Mouse (Mus musculus) adrenal gland, postnatal 0 days (tissue): ENCODE results near the gene Olfr1277. TPM values are rescaled to one million over a fixed set of nuclear protein-coding genes. Genes with fewer than 3 reads are reported as not detected.

Experiments
- polyA plus RNA-seq: library from polyadenylated mRNA; unstranded; fragments of >200 nt; fragmentation: Nextera tagmentation; extraction: Ambion mirVana; gene quantifications from 2 replicates; pipeline ENCODE4 v1.2.1, GENCODE M21; 2015

The Olfr1277 gene
- polyA plus RNA-seq, result not detected in 2 replicates

GRCm38 (mm10) chr2:111274006-111274405 lies at the start of gene Olfr1277:
Olfr1277 (minus strand) TSS chr2:111274106.

GRCm38 (mm10) chr2:111313717-111314116 lies 39.8 kb upstream of the Olfr1277 start, which contains the start of gene Olfr1280:
Olfr1280 (plus strand) TSS chr2:111314017.

GRCm38 (mm10) chr2:111300374-111300773 lies 26.5 kb upstream of the Olfr1277 start, which contains the start of gene Olfr1279:
Olfr1279 (plus strand) TSS chr2:111300635.

GRCm38 (mm10) chr2:111289836-111290235 lies 15.9 kb upstream of the Olfr1277 start, which contains the start of gene Olfr1278:
Olfr1278 (plus strand) TSS chr2:111290136.

GRCm38 (mm10) chr2:111254216-111254615 lies 19.7 kb downstream of the Olfr1277 start, which contains the start of gene Olfr1276:
Olfr1276 (plus strand) TSS chr2:111254516.

GRCm38 (mm10) chr2:111235186-111235585 lies 38.7 kb downstream of the Olfr1277 start, which contains the start of gene Olfr1275:
Olfr1275 (minus strand) TSS chr2:111235286.

GRCm38 (mm10) chr2:111229502-111229901 lies 44.4 kb downstream of the Olfr1277 start, which contains the start of gene 4930430A15Rik:
4930430A15Rik (minus strand) TSS chr2:111229602.

Other genes starting within 250 kb of the Olfr1277 start
- gene Gm13941, start 168.1 kb downstream of the Olfr1277 start, polyA plus RNA-seq, result not detected in 2 replicates
- not detected in 2 replicates for gene Gm15130, start 121.2 kb downstream of the Olfr1277 start, polyA plus RNA-seq
- not detected in 2 replicates for gene 4930430A15Rik, start 44.5 kb downstream of the Olfr1277 start, polyA plus RNA-seq
- not detected in 2 replicates for gene Olfr1275, start 38.8 kb downstream of the Olfr1277 start, polyA plus RNA-seq
- gene Olfr1276, start 19.6 kb downstream of the Olfr1277 start, polyA plus RNA-seq, result not detected in 2 replicates
- gene Olfr1278, start 16.0 kb upstream of the Olfr1277 start, polyA plus RNA-seq, result not detected in 2 replicates
- gene Olfr1279, start 26.5 kb upstream of the Olfr1277 start, polyA plus RNA-seq, result not detected in 2 replicates
- gene Olfr1280, start 39.9 kb upstream of the Olfr1277 start, polyA plus RNA-seq, result not detected in 2 replicates
- not detected in 2 replicates for gene Olfr1281, start 52.4 kb upstream of the Olfr1277 start, polyA plus RNA-seq
- gene Olfr1282, start 62.0 kb upstream of the Olfr1277 start, polyA plus RNA-seq, result not detected in 2 replicates
- gene Olfr1283, start 92.7 kb upstream of the Olfr1277 start, polyA plus RNA-seq, result not detected in 2 replicates
- gene Olfr1284, start 101.4 kb upstream of the Olfr1277 start, polyA plus RNA-seq, result not detected in 2 replicates
- gene Olfr1286, start 149.0 kb upstream of the Olfr1277 start, polyA plus RNA-seq, result not detected in 2 replicates
- not detected in 2 replicates for gene Olfr1287, start 175.0 kb upstream of the Olfr1277 start, polyA plus RNA-seq
- gene Olfr1288, start 200.0 kb upstream of the Olfr1277 start, polyA plus RNA-seq, result not detected in 2 replicates
- not detected in 2 replicates for gene Olfr1289, start 206.7 kb upstream of the Olfr1277 start, polyA plus RNA-seq
- gene Olfr1290, start 219.7 kb upstream of the Olfr1277 start, polyA plus RNA-seq, result not detected in 2 replicates
- not detected in 2 replicates for gene Olfr1291-ps1, start 223.1 kb upstream of the Olfr1277 start, polyA plus RNA-seq